Mouse (Mus musculus) adrenal gland, adult 18-20 months (tissue): ENCODE measurements at regions not wholly inside any gene's neighbourhood (a gene's known extent, or its start where the extent isn't known, plus 50 kb on each side); places are given as distances from the start of the nearest gene placed in this dataset.

ENCODE experiments used
- DNase-seq, 2 experiments: peaks; one replicate each; pipeline ENCODE4 v3.0.0; 2021 to 2022; ENCODE audit warnings: low spot score in 2 of 2

GRCm38 (mm10) chr1:143886014-143886413 lies 108.9 kb downstream of the Uchl5 start:
- DNase-seq = no peak

- DNase-seq = no peak
These were observed 104.1 kb downstream of the Uchl5 start for GRCm38 (mm10) chr1:143881192-143881591.

DNA sequence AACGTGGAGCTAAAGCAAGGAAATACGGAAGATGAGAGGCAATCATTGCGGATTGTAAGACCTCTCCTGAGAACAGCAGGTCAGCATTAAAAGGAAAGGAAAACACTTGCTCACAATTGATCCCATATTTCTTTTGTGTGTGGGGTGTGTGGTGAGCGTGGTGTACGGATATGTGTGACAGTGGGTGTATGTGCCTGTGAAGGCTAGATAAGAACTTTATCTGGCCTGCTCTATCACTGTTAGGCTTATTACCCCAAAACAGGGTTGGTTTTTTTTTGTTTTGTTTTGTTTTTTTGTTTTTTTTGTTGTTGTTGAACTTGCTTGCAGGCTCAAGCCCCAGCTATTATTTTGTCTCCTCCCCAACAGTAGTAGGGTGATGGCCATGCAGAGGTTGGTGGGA lies 102.5 kb downstream of the Uchl5 start:
- no peak for DNase-seq

GRCm38 (mm10) chr1:143878266-143878665 lies 101.2 kb downstream of the Uchl5 start:
- peak in 1 of 2 experiments; percentile 41 for DNase-seq

GRCm38 (mm10) chr1:143860319-143860718 lies 83.2 kb downstream of the Uchl5 start:
- no peak for DNase-seq

- DNase-seq = no peak
These were observed 81.5 kb downstream of the Uchl5 start for GRCm38 (mm10) chr1:143858532-143858931.
